In genomic region chr11:118832793-118833481, GRCm38 (mm10) we compare ENCODE assay signal across 17 mouse cellular contexts.
DNase-seq lines count a peak whose midpoint lies in the region; ATAC-seq lines count a peak whose summit lies in the region.
"Had no signal": no experiment of that assay in that cellular context is flagged by ENCODE, and none has a peak within 500 bp of the region (broad histone marks: within the 10 kb centered on the region; RNA-seq: fewer than 3 reads in every experiment).

No protein-coding gene starts in this region.

- H3K9ac ChIP-seq in neural tube, embryonic 15.5 days (replicated peaks) = no peak overlapping the region
- H3K9ac ChIP-seq in stomach, embryonic 16.5 days (ENCODE audit: low read length) = no peak overlapping the region
- H3K9ac ChIP-seq: embryonic facial prominence, embryonic 15.5 days; heart, embryonic 15.5 days; hindbrain, embryonic 15.5 days; liver, embryonic 12.5 days had no signal

- 75% methylated on average over 10 of the region's 10 CpGs for WGBS in neural tube, embryonic 15.5 days
- WGBS in stomach, embryonic 16.5 days = 65% methylated on average over 10 of the region's 10 CpGs
- 78% methylated on average over 10 of the region's 10 CpGs for WGBS in hindbrain, embryonic 10.5 days

- DNase-seq in neural tube, embryonic 10.5 days (ENCODE audit: extremely low spot score, low spot score) = no peak
- DNase-seq in cerebellum, adult 9-10 months = peak; percentile 98
- DNase-seq in kidney, adult 18-20 months = peak; percentile 30
- DNase-seq in adrenal gland, postnatal 10 days = no peak
- DNase-seq in urinary bladder, adult 2 months (ENCODE audit: low spot score) = no peak
- DNase-seq in hindbrain, embryonic 10.5 days (ENCODE audit: low spot score) = no peak
- DNase-seq: gastrocnemius, postnatal 25 days; right cerebral cortex, postnatal 14 days had no signal

- no peaks in the 10 kb centered on the region for H3K9me3 ChIP-seq in neural tube, embryonic 15.5 days (replicated peaks)
- no peaks in the 10 kb centered on the region for H3K9me3 ChIP-seq in stomach, embryonic 16.5 days (replicated peaks; ENCODE audit: control insufficient read depth, low read length)
- no peaks in the 10 kb centered on the region for H3K9me3 ChIP-seq in hindbrain, embryonic 10.5 days
- H3K9me3 ChIP-seq: embryonic facial prominence, embryonic 15.5 days; heart, embryonic 15.5 days; hindbrain, embryonic 15.5 days; liver, embryonic 12.5 days had no signal

- H3K36me3 ChIP-seq in neural tube, embryonic 15.5 days = no peaks in the 10 kb centered on the region
- no peaks in the 10 kb centered on the region for H3K36me3 ChIP-seq in stomach, embryonic 16.5 days (ENCODE audit: control insufficient read depth, insufficient read depth, low read length)
- no peaks in the 10 kb centered on the region for H3K36me3 ChIP-seq in hindbrain, embryonic 10.5 days
- H3K36me3 ChIP-seq: embryonic facial prominence, embryonic 15.5 days; heart, embryonic 15.5 days; hindbrain, embryonic 15.5 days; liver, embryonic 12.5 days had no signal

- peaks cover 34% of the 10 kb centered on the region for H3K4me1 ChIP-seq in neural tube, embryonic 15.5 days
- no peaks in the 10 kb centered on the region for H3K4me1 ChIP-seq in stomach, embryonic 16.5 days (ENCODE audit: control insufficient read depth, insufficient read depth, low read length)
- peaks cover 16% of the 10 kb centered on the region for H3K4me1 ChIP-seq in hindbrain, embryonic 10.5 days (replicated peaks)
- H3K4me1 ChIP-seq: embryonic facial prominence, embryonic 15.5 days; heart, embryonic 15.5 days; liver, embryonic 12.5 days; megakaryocyte, embryonic 14.5 days had no signal

- H3K4me2 ChIP-seq in neural tube, embryonic 15.5 days = no peak overlapping the region
- H3K4me2 ChIP-seq in stomach, embryonic 16.5 days (ENCODE audit: low read depth, low read length) = no peak overlapping the region
- H3K4me2 ChIP-seq: embryonic facial prominence, embryonic 15.5 days; heart, embryonic 15.5 days; hindbrain, embryonic 15.5 days; liver, embryonic 12.5 days had no signal

- ATAC-seq in neural tube, embryonic 15.5 days (ENCODE audit: low FRiP score) = 0 out of 2 replicates have a peak, but pooled peaks have one; percentile 18
- peak; percentile 27; the same call in 1 of the 2 replicates for ATAC-seq in stomach, embryonic 16.5 days (ENCODE audit: insufficient read depth, low FRiP score)
- ATAC-seq: activated CD4-positive, CD25-positive, alpha-beta regulatory T cell, adult 4 months; forebrain, embryonic 14.5 days; liver, embryonic 12.5 days had no signal

- no peak overlapping the region for H3K4me3 ChIP-seq in neural tube, embryonic 15.5 days (replicated peaks)
- no peak overlapping the region for H3K4me3 ChIP-seq in stomach, embryonic 16.5 days (replicated peaks; ENCODE audit: low read length)
- H3K4me3 ChIP-seq in hindbrain, embryonic 10.5 days = no peak overlapping the region
- H3K4me3 ChIP-seq: embryonic facial prominence, embryonic 15.5 days; heart, embryonic 15.5 days; hindbrain, embryonic 15.5 days; liver, embryonic 12.5 days; megakaryocyte, embryonic 14.5 days had no signal

- no peak overlapping the region for H3K27ac ChIP-seq in neural tube, embryonic 15.5 days (replicated peaks)
- no peak overlapping the region for H3K27ac ChIP-seq in stomach, embryonic 16.5 days (ENCODE audit: low read length)
- no peak overlapping the region for H3K27ac ChIP-seq in hindbrain, embryonic 10.5 days
- H3K27ac ChIP-seq: embryonic facial prominence, embryonic 15.5 days; heart, embryonic 15.5 days; hindbrain, embryonic 15.5 days; liver, embryonic 12.5 days had no signal

- H3K27me3 ChIP-seq in neural tube, embryonic 15.5 days (replicated peaks) = no peaks in the 10 kb centered on the region
- H3K27me3 ChIP-seq in stomach, embryonic 16.5 days (ENCODE audit: control insufficient read depth, insufficient read depth, low read length) = no peaks in the 10 kb centered on the region
- no peaks in the 10 kb centered on the region for H3K27me3 ChIP-seq in hindbrain, embryonic 10.5 days (ENCODE audit: insufficient read depth, poor library complexity, severe bottlenecking)
- H3K27me3 ChIP-seq: embryonic facial prominence, embryonic 15.5 days; hindbrain, embryonic 15.5 days; liver, embryonic 12.5 days had no signal

Comparison
In these comparisons a context has a peak if more than half of its experiments do, and no peak if none do; other contexts are left out.
1. DNase-seq: peak in cerebellum, adult 9-10 months (single experiment) and kidney, adult 18-20 months (single experiment); none in neural tube, embryonic 10.5 days (single experiment), adrenal gland, postnatal 10 days (single experiment), urinary bladder, adult 2 months (single experiment) and hindbrain, embryonic 10.5 days (single experiment).